Mouse (Mus musculus) cerebellum, adult 18-20 months (tissue): ENCODE measurements around the gene Gm8926.
"Not testable (repeated sequence)": the region's sequence is repeated elsewhere in the genome, so short reads cannot be mapped to it uniquely, and the experiment has no call there.

ENCODE experiments used
- DNase-seq, 2 experiments: peaks; one replicate each; pipeline ENCODE4 v3.0.0; 2021

The Gm8926 gene

GRCm38 (mm10) chr5:11770248-11770647 lies at the start of gene Gm8926:
TSS of gene Gm8926 (plus strand) at chr5:11770548.
- DNase-seq, result not testable (repeated sequence)
